ENCODE assay signal across 11 mouse cellular contexts in the genomic region with DNA sequence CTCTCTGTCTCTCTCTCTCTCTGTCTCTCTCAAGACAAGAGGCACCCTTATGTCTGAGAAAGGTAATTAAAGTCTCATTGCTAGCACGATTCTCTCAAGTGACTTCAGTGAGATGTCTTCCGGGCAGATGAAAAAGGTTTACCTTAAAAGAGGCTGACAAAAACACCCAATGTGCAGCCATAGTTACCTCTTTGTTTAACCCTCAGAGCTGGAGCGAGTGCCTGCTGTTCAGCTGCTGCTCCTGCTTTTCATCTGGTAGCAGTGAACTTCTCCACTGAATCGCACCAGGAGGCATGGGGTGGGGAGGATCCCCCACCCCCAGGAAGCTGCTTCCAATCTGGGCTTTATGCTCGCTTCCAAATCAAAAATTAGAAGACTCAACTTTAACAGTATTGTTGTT.
DNase-seq lines count a peak whose midpoint lies in the region; ATAC-seq and TF ChIP-seq lines count a peak whose summit lies in the region.
"Had no signal": no experiment of that assay in that cellular context is flagged by ENCODE, and none has a peak within 500 bp of the region (broad histone marks: within the 10 kb centered on the region; RNA-seq: fewer than 3 reads in every experiment).

No protein-coding gene starts in this region.

- DNase-seq in brain, embryonic 14.5 days (ENCODE audit: low read depth) = peak; percentile 71
- no peak for DNase-seq in hindbrain, embryonic 14.5 days (ENCODE audit: low spot score)
- DNase-seq in cerebellum, adult 9-10 months = no peak
- DNase-seq in heart, postnatal 25 days (ENCODE audit: low spot score) = no peak
- DNase-seq: adrenal gland, postnatal 36 days; cerebellum, adult 11 months; heart, adult 2 months; kidney, postnatal 14 days had no signal

- H3K27me3 ChIP-seq in embryonic facial prominence, embryonic 13.5 days = no peaks in the 10 kb centered on the region
- no peaks in the 10 kb centered on the region for H3K27me3 ChIP-seq in hindbrain, embryonic 14.5 days (ENCODE audit: control insufficient read depth, insufficient read depth, low read length)
- no peaks in the 10 kb centered on the region for H3K27me3 ChIP-seq in midbrain, embryonic 16.5 days (ENCODE audit: control insufficient read depth, insufficient read depth, low read depth, low read length)
- H3K27me3 ChIP-seq in kidney, embryonic 14.5 days (ENCODE audit: control insufficient read depth, insufficient read depth, low read length) = no peaks in the 10 kb centered on the region

- H3K36me3 ChIP-seq in embryonic facial prominence, embryonic 13.5 days = no peaks in the 10 kb centered on the region
- H3K36me3 ChIP-seq in hindbrain, embryonic 14.5 days (replicated peaks; ENCODE audit: control insufficient read depth, insufficient read depth) = no peaks in the 10 kb centered on the region
- no peaks in the 10 kb centered on the region for H3K36me3 ChIP-seq in midbrain, embryonic 16.5 days (ENCODE audit: control insufficient read depth, insufficient read depth, low read length)
- H3K36me3 ChIP-seq in kidney, embryonic 14.5 days (ENCODE audit: control insufficient read depth, insufficient read depth, low read length) = no peaks in the 10 kb centered on the region

- peaks cover 16% of the 10 kb centered on the region for H3K4me1 ChIP-seq in embryonic facial prominence, embryonic 13.5 days
- H3K4me1 ChIP-seq in hindbrain, embryonic 14.5 days (replicated peaks; ENCODE audit: control insufficient read depth, insufficient read depth, low read length) = peaks cover 24% of the 10 kb centered on the region
- H3K4me1 ChIP-seq in midbrain, embryonic 16.5 days (ENCODE audit: control insufficient read depth, insufficient read depth, low read length) = peaks cover 11% of the 10 kb centered on the region
- no peaks in the 10 kb centered on the region for H3K4me1 ChIP-seq in kidney, embryonic 14.5 days (ENCODE audit: control insufficient read depth, insufficient read depth, low read length)

- no peaks in the 10 kb centered on the region for H3K9me3 ChIP-seq in embryonic facial prominence, embryonic 13.5 days
- no peaks in the 10 kb centered on the region for H3K9me3 ChIP-seq in hindbrain, embryonic 14.5 days (ENCODE audit: control insufficient read depth, low read length)
- H3K9me3 ChIP-seq in midbrain, embryonic 16.5 days (replicated peaks; ENCODE audit: control insufficient read depth, low read length, poor library complexity, severe bottlenecking) = no peaks in the 10 kb centered on the region
- H3K9me3 ChIP-seq in kidney, embryonic 14.5 days (ENCODE audit: control insufficient read depth, low read length) = no peaks in the 10 kb centered on the region

- no peak overlapping the region for H3K4me3 ChIP-seq in embryonic facial prominence, embryonic 13.5 days
- H3K4me3 ChIP-seq in hindbrain, embryonic 14.5 days (replicated peaks; ENCODE audit: low read length) = no peak overlapping the region
- no peak overlapping the region for H3K4me3 ChIP-seq in midbrain, embryonic 16.5 days (ENCODE audit: low read depth, low read length)
- H3K4me3 ChIP-seq in kidney, embryonic 14.5 days (ENCODE audit: low read length) = no peak overlapping the region
- H3K4me3 ChIP-seq: heart, adult 2 months had no signal

- H3K27ac ChIP-seq in embryonic facial prominence, embryonic 13.5 days = peak overlapping the region; percentile 51; the same call in 1 of the 2 replicates
- peak overlapping the region; percentile 80 for H3K27ac ChIP-seq in hindbrain, embryonic 14.5 days
- peak overlapping the region; percentile 60 for H3K27ac ChIP-seq in midbrain, embryonic 16.5 days (ENCODE audit: low read length)
- no peak overlapping the region for H3K27ac ChIP-seq in kidney, embryonic 14.5 days (ENCODE audit: low read depth, low read length)
- H3K27ac ChIP-seq: heart, adult 2 months had no signal

- intact Hi-C loops in heart, postnatal 25 days (cut with DNase I) = no loop called here

- TF ChIP-seq POLR2A in brain, embryonic 14.5 days (IDR thresholded peaks at IDR 0.05; ENCODE audit: borderline replicate concordance, extremely low read depth, insufficient read depth, insufficient read length, poor library complexity, severe bottlenecking) = no peak

- no peak for ATAC-seq in embryonic facial prominence, embryonic 13.5 days (ENCODE audit: insufficient number of reproducible peaks, insufficient read depth, low FRiP score, low TSS enrichment, low read depth)
- ATAC-seq in hindbrain, embryonic 14.5 days (ENCODE audit: low FRiP score) = no peak
- no peak; the same call in 1 of the 2 replicates for ATAC-seq in midbrain, embryonic 16.5 days
- no peak for ATAC-seq in kidney, embryonic 14.5 days (ENCODE audit: low FRiP score, low TSS enrichment)

- no peak for TF ChIP-seq CTCF in brain, embryonic 14.5 days (IDR thresholded peaks at IDR 0.05; ENCODE audit: borderline replicate concordance, extremely low read depth, insufficient read depth, insufficient read length)

- WGBS in embryonic facial prominence, embryonic 13.5 days = 10% methylated on average over 5 of the region's 5 CpGs
- WGBS in hindbrain, embryonic 14.5 days = 9% methylated on average over 5 of the region's 5 CpGs
- 13% methylated on average over 5 of the region's 5 CpGs for WGBS in midbrain, embryonic 16.5 days
- WGBS in kidney, embryonic 14.5 days = 40% methylated on average over 5 of the region's 5 CpGs

- peak overlapping the region; percentile 32; the same call in 1 of the 2 replicates for H3K4me2 ChIP-seq in embryonic facial prominence, embryonic 13.5 days
- H3K4me2 ChIP-seq in hindbrain, embryonic 14.5 days (replicated peaks) = peak overlapping the region; percentile 24; the same call in 1 of the 2 replicates
- peak overlapping the region; percentile 10; the same call in 1 of the 2 replicates for H3K4me2 ChIP-seq in midbrain, embryonic 16.5 days (ENCODE audit: low read length)
- no peak overlapping the region for H3K4me2 ChIP-seq in kidney, embryonic 14.5 days (replicated peaks; ENCODE audit: low read depth, low read length)

- H3K9ac ChIP-seq in embryonic facial prominence, embryonic 13.5 days = no peak overlapping the region
- H3K9ac ChIP-seq in hindbrain, embryonic 14.5 days = peak overlapping the region; percentile 20; the same call in 1 of the 2 replicates
- peak overlapping the region; percentile 26; the same call in 1 of the 2 replicates for H3K9ac ChIP-seq in midbrain, embryonic 16.5 days (ENCODE audit: low read depth, low read length)
- H3K9ac ChIP-seq in kidney, embryonic 14.5 days (ENCODE audit: low read depth, low read length) = no peak overlapping the region

Comparison
In these comparisons a context has a peak if more than half of its experiments do, and no peak if none do; other contexts are left out.
1. H3K9ac ChIP-seq: peak in hindbrain, embryonic 14.5 days (single experiment) and midbrain, embryonic 16.5 days (single experiment); none in embryonic facial prominence, embryonic 13.5 days (single experiment) and kidney, embryonic 14.5 days (single experiment).